Mouse (Mus musculus): ENCODE results near the gene Tmem74b. TPM values are rescaled to one million over a fixed set of nuclear protein-coding genes. Genes with fewer than 3 reads are reported as not detected.

The Tmem74b gene
- polyA plus RNA-seq, 1 experiment from 2014 or later = 30.9 TPM

GRCm38 (mm10) chr2:151743845-151744244 is 42.0 kb downstream of the Tmem74b start, which contains the start of gene Psmf1:
TSS of gene Psmf1 (minus strand) at chr2:151744186.
- no peaks in the 10 kb centered on the region for H3K27me3 ChIP-seq
- no peaks in the 10 kb centered on the region for H3K9me3 ChIP-seq
- no peak within 1 kb of the TSS for H3K27ac ChIP-seq (replicated peaks)
- H3K4me1 ChIP-seq (replicated peaks) = peaks cover 31% of the 10 kb centered on the region
- no peak within 1 kb of the TSS for H3K4me2 ChIP-seq
- no peaks in the 10 kb centered on the region for H3K36me3 ChIP-seq
- H3K9ac ChIP-seq = no peak within 1 kb of the TSS
- ATAC-seq (ENCODE audit: low FRiP score, low read depth) = no peak
- H3K4me3 ChIP-seq = no peak within 1 kb of the TSS

GRCm38 (mm10) chr2:151747847-151748705 is 46.3 kb downstream of the Tmem74b start:
- Histone ChIP-seq H3K27ac (replicated peaks) (peak overlapping the region; percentile 71), H3K9me3 (no peaks in the 10 kb centered on the region), H3K4me2 (peak overlapping the region; percentile 28), H3K36me3 (no peaks in the 10 kb centered on the region), H3K9ac (no peak overlapping the region; the same call in 1 of the 2 replicates), H3K4me1 (replicated peaks) (0 out of 2 replicates have a peak, but pooled peaks cover 9% of the 10 kb centered on the region), H3K27me3 (no peaks in the 10 kb centered on the region), H3K4me3 (0 out of 2 replicates have a peak overlapping the region, but pooled peaks have one; percentile 2)
- WGBS = 26% methylated on average over 19 of the region's 19 CpGs
- ATAC-seq (ENCODE audit: low FRiP score, low read depth) = peak; percentile 87

GRCm38 (mm10) chr2:151751330-151751729 is 49.5 kb downstream of the Tmem74b start:
- WGBS = 73% methylated on average over 5 of the region's 5 CpGs
- no peaks in the 10 kb centered on the region for H3K9me3 ChIP-seq
- no peak overlapping the region for H3K9ac ChIP-seq
- H3K4me2 ChIP-seq = no peak overlapping the region
- ATAC-seq (ENCODE audit: low FRiP score, low read depth) = no peak
- H3K27ac ChIP-seq (replicated peaks) = no peak overlapping the region
- no peaks in the 10 kb centered on the region for H3K36me3 ChIP-seq
- no peaks in the 10 kb centered on the region for H3K27me3 ChIP-seq
- 0 out of 2 replicates have a peak, but pooled peaks cover 9% of the 10 kb centered on the region for H3K4me1 ChIP-seq (replicated peaks)
- no peak overlapping the region for H3K4me3 ChIP-seq

GRCm38 (mm10) chr2:151756277-151757061 is 54.7 kb downstream of the Tmem74b start:
- no peak overlapping the region for H3K4me2 ChIP-seq
- no peak overlapping the region for H3K9ac ChIP-seq
- no peaks in the 10 kb centered on the region for H3K9me3 ChIP-seq
- no peak for ATAC-seq (ENCODE audit: low FRiP score, low read depth)
- H3K4me3 ChIP-seq = no peak overlapping the region
- no peak overlapping the region for H3K27ac ChIP-seq (replicated peaks)
- no peaks in the 10 kb centered on the region for H3K36me3 ChIP-seq
- no peaks in the 10 kb centered on the region for H3K4me1 ChIP-seq (replicated peaks)
- 60% methylated on average over 9 of the region's 9 CpGs for WGBS
- no peaks in the 10 kb centered on the region for H3K27me3 ChIP-seq

- H3K36me3 ChIP-seq = no peaks in the 10 kb centered on the region
- WGBS = 76% methylated on average over 5 of the region's 5 CpGs
- no peak overlapping the region for H3K4me3 ChIP-seq
- no peak overlapping the region for H3K27ac ChIP-seq (replicated peaks)
- no peak for ATAC-seq (ENCODE audit: low FRiP score, low read depth)
- H3K27me3 ChIP-seq = no peaks in the 10 kb centered on the region
- H3K9ac ChIP-seq = no peak overlapping the region
- H3K9me3 ChIP-seq = no peaks in the 10 kb centered on the region
- no peak overlapping the region for H3K4me2 ChIP-seq
- no peaks in the 10 kb centered on the region for H3K4me1 ChIP-seq (replicated peaks)
These were observed 55.6 kb downstream of the Tmem74b start for GRCm38 (mm10) chr2:151757451-151757850.

- H3K4me1 ChIP-seq (replicated peaks) = no peaks in the 10 kb centered on the region
- H3K27ac ChIP-seq (replicated peaks) = no peak overlapping the region
- H3K36me3 ChIP-seq = no peaks in the 10 kb centered on the region
- WGBS = 56% methylated on average over 1 of the region's 1 CpGs
- no peaks in the 10 kb centered on the region for H3K27me3 ChIP-seq
- H3K9ac ChIP-seq = no peak overlapping the region
- no peak overlapping the region for H3K4me2 ChIP-seq
- no peak overlapping the region for H3K4me3 ChIP-seq
- no peaks in the 10 kb centered on the region for H3K9me3 ChIP-seq
- no peak for ATAC-seq (ENCODE audit: low FRiP score, low read depth)
These were observed 57.1 kb downstream of the Tmem74b start for GRCm38 (mm10) chr2:151758806-151759353.

Other genes with a start within 250 kb of the Tmem74b start
- gene 4921509C19Rik, start 225.9 kb upstream of the Tmem74b start, polyA plus RNA-seq (2015; fragmentation: Nextera tagmentation; extraction: Ambion mirVana) = not detected in 2 replicates
- gene Nsfl1c, start 207.8 kb upstream of the Tmem74b start, polyA plus RNA-seq (2015; fragmentation: Nextera tagmentation; extraction: Ambion mirVana) = 280 and 283 TPM in 2 replicates
- 622 and 646 TPM in 2 replicates for gene Fkbp1a, start 159.5 kb upstream of the Tmem74b start, polyA plus RNA-seq (2015; fragmentation: Nextera tagmentation; extraction: Ambion mirVana)
- 0.71 and 0.73 TPM in 2 replicates for gene Sdcbp2, start 129.4 kb upstream of the Tmem74b start, polyA plus RNA-seq (2015; fragmentation: Nextera tagmentation; extraction: Ambion mirVana)
- 24.1 and 27.7 TPM in 2 replicates for gene Snph, start 69.4 kb upstream of the Tmem74b start, polyA plus RNA-seq (2015; fragmentation: Nextera tagmentation; extraction: Ambion mirVana)
- 0.18 and 0.21 TPM in 2 replicates for gene Rad21l, start 33.5 kb upstream of the Tmem74b start, polyA plus RNA-seq (2015; fragmentation: Nextera tagmentation; extraction: Ambion mirVana)
- gene Psmf1, start 42.2 kb downstream of the Tmem74b start, polyA plus RNA-seq (2015; fragmentation: Nextera tagmentation; extraction: Ambion mirVana) = 57.7 and 61.1 TPM in 2 replicates
- gene Rspo4, start 140.9 kb downstream of the Tmem74b start, polyA plus RNA-seq (2015; fragmentation: Nextera tagmentation; extraction: Ambion mirVana) = 0.28 and 0.49 TPM in 2 replicates
- 0.26 and 0.34 TPM in 2 replicates for gene Angpt4, start 209.2 kb downstream of the Tmem74b start, polyA plus RNA-seq (2015; fragmentation: Nextera tagmentation; extraction: Ambion mirVana)

Data from hindbrain, embryonic 15.5 days (tissue).